Mouse (Mus musculus) thymus, postnatal 14 days (tissue): ENCODE data around the gene Cdc42se1.
"Not testable (repeated sequence)": the region's sequence is repeated elsewhere in the genome, so short reads cannot be mapped to it uniquely, and the experiment has no call there.

Source experiments
- DNase-seq: peaks from one replicate; pipeline ENCODE4 v3.0.0; 2021

Cdc42se1 gene

GRCm38 (mm10) chr3:95228148-95228893, at the start of gene Cdc42se1:
Gene Cdc42se1, plus strand, starts transcription at chr3:95228732.
- peak; percentile 96 for DNase-seq

- no peak for DNase-seq
Observed at GRCm38 (mm10) chr3:95178948-95179347, 49.6 kb upstream of the Cdc42se1 start.

- DNase-seq = no peak
Observed at GRCm38 (mm10) chr3:95179890-95180289, 48.6 kb upstream of the Cdc42se1 start.

DNA sequence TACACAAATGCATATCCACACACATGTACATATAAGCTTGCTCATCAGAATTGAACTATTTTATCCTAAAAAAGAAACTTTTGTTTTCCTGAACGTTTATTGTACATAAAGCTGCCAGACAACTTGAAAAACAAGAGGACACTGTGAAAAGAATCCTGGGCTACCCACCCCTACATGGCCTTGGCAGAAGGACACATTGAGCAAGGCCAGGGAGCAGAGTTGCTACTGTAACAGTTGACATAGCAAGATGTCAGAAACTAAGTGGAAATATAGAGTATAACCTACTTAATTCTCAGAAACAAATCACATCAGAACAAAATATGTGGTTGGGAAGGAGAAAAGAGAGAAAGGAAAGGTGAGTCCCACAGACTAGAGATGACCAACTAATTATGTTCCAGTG, 46.7 kb upstream of the Cdc42se1 start:
- DNase-seq = no peak

GRCm38 (mm10) chr3:95184796-95185577, 43.5 kb upstream of the Cdc42se1 start:
- no peak for DNase-seq

DNA sequence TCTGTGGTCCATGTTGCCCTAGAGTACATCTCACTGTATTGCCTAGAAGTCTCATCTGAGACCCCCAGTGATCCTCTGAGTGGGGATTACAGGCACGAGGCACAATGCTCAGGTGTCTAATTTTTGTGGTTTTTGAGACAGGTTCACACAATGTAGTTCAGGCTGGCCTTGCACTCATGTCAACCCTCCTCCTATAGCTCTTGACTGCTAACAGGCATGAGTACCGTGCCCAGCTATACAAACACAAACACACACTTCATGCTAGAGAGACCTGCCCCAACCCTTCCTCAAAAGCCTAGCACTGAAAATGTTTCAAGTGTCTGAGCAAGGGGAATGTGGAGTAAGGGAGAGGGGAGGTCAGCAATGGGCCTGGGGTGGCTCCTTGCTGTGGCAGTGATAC, 42.4 kb upstream of the Cdc42se1 start:
- no peak for DNase-seq

DNA sequence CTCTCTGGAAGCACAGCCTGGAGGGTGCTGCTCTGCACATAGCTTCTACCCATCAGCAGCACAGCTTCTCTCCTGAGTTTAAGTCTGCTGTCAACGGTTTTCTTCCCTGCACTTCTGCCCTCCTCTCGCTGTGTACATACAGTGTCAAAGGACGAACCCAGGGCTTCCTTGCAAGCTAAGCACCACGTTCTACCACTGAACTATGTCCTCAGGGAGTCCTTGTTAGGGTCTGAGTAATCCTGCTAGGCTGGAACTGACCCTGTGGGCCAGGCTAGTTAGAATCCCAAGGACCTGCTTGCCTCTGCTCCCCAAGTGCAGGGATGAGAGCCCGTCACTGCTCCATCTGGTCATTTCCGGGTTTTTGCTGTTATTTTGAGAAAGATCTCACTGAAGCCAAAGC, 41.6 kb upstream of the Cdc42se1 start:
- DNase-seq = no peak

- DNase-seq = no peak
Observed at GRCm38 (mm10) chr3:95194721-95195135, 33.8 kb upstream of the Cdc42se1 start.

DNA sequence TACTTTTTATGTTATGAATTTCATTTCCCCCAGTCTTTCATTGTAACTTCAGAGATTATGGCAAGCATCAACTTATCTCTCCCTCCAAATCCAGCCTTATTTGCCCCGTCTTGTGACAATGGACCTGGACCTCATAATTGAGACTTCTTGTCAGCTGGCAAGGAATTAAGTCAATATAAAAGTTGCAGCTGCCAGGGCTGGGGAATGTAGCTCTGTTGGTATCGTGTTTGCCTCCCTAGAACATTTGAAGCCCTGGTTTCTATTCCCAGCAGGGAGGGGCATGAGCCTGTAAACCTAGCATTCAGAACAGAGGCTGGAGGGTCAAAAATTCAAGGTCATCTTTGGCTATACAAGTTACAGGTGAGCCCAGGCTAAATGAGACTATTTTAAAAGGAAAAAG, 32.8 kb upstream of the Cdc42se1 start:
- no peak for DNase-seq

DNA sequence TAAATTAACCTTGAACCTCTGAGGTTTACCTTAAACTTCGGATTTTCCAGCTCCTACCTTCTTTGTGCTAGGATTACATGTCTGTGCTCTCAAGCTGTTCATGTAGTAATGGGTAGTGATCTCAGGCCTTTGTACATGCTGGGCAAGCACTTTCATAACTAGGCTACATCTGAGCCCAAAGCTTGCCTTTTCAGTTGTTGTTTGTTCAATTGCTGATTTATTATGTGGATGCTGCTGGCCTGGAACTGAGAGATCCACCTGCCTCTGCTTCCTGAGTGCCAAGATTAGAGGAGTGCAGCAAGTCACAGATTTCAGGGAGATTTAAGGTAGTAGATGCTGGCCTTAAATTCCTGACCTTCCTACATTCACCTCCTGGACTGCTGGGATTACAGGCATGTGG, 29.4 kb upstream of the Cdc42se1 start:
- DNase-seq = no peak

GRCm38 (mm10) chr3:95200132-95200531, 28.4 kb upstream of the Cdc42se1 start:
- DNase-seq = no peak

DNA sequence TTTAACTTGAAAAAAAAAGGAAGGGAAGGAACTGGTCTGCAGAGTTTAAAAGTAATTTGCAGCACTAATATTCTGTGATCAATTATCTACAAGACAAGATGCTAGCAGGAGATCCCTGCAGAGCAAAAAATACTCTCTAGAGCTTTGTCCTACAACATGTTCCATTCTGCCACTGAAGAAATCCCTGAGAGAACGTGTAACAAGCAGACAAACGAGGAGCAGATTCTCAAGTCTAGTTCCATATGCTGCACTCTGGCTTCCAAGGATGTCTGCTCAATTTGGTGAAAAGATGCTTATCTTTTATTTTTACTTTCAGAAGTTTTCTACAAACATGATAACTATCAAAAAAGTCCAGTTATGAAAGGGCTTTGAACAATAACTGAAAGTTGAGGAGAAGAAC, 28.0 kb upstream of the Cdc42se1 start:
- no peak for DNase-seq

- no peak for DNase-seq
Observed at GRCm38 (mm10) chr3:95203880-95204279, 24.7 kb upstream of the Cdc42se1 start.

DNA sequence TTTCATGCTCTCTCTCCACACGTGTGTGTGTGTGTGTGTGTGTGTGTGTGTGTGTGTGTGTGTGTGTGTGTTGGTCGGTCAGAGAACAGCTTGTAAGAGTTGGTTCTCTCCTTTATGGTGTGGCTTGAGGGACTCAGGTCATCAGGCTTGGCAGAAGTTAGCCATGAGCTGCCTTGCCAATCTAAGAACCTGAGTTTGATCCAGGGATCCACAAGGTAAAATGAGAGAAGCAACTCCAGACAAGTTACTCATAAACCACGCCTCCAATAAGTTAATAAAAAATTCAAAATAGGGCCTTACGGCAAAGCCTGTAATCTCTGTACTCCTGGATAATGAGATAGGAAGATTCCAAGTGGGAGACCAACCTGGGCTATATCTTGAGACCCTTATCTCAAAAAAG, 20.2 kb upstream of the Cdc42se1 start:
- no peak for DNase-seq

DNA sequence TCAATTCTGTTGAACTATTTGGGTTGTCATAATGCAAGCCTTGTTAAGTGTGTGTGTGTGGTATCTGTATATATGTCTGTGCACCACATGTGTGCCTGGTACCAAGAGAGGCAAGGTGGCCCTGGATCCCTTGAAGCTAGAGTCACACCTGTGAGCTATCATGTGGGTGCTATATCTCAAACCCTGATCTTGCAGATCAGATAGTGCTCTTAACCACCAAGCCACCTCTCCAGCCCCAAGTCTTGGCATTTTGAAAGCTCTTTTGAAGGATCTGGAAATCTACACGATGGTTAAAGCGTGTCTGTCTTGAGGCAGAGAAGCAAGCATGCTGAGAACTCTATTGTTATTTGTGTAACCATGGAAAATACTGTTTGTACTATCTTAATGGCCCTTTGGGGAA, 17.9 kb upstream of the Cdc42se1 start:
- DNase-seq = peak; percentile 68

DNA sequence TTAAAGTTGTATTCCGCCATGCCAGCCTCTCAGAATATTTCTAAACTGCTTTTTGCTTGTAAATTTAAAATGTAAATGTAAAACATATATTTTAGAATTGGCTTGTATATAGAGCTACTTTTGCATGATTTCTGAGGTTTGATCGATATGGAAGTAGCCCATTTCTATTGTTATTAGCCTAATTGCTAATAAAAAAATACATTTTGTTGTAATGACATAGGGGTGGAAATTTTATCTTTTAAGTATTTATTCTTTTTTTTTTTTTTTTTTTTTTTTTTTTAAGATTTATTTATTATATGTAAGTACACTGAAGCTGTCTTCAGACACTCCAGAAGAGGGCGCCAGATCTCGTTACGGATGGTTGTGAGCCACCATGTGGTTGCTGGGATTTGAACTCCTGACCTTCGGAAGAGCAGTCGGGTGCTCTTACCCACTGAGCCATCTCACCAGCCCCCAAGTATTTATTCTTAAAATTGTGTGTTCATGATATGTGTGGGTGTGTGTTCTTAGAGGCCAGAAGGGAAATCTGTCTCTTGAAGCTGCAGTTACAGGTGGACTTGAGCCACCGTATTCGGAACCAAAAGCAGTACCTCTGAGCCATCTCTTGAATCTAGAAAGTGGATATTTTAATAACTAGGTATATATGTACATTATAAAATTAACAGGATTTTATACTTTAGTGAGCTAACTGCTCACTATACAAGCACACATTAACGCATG, 15.5 kb upstream of the Cdc42se1 start:
- not testable (repeated sequence) for DNase-seq

GRCm38 (mm10) chr3:95213609-95213975, 14.9 kb upstream of the Cdc42se1 start:
- no peak for DNase-seq

DNA sequence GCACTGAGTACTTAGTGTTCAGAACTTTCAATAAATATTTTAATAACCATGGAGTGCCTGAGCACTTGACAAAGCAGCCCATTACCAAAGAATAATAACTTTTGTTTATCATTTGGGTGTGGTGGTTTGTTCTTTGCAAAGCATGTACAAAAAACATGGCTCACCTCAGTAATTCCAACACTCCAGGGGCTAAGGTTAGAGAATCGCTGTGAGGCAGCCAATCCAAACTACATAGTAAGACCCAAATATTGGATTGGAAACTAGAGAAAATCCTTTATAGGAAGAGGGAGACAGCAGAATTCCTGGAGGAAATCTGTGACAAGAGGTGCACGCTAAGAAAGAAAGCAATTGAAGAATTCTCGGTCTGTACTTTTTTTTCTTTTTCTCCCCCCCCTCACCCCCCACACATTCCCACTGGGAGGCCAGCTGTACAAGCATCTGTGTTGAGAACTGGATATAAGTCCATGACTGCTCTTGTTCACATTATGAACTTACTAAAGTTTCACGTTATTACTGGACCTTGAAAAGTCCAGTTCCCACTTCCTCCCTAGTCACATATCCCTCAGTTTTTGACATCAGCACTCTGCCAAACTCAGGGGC, 11.8 kb upstream of the Cdc42se1 start:
- DNase-seq = no peak

DNA sequence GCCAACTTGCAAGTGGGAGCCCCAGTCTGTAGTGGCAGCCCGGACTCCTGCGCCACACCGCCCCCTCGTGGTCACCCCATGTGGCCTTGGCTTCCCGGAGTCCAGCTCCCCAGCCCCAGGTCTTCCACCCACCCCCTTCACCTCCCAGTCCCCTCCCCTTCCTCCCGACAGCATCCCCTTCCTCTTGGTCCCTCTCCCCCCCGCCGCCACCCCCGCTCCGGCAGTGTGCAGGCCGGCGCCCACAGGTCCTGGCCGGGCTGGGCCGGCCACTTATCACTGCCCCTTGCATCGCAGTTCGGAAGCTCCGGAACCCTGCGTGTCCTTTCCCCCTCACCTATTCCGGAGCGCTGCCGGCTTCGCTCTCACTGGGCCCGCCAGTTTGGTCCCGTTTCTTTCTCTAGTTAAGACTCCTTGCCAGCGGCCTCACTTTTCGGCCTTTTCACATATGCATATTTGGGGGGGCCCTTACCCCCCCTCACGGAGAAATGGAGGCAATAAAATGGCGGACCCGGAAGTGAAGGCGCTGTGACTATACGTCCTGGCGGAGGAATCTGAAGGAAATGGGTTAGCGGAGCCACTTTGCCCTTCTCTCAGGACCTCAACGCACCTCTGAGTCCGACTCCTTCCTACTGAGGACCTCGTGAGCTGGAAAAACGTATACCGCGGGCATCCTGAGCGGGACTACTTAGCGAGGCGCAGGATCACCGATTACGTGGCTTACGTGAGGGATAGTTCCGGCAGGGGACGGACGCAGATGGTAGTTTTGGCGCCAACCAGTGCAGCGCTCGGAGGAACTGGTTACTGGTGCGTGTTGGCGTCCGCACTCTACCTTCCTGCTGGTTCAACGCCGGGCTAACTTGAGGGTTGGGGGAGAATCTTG, 11.0 kb upstream of the Cdc42se1 start, which contains the start of gene Gabpb2:
TSS of gene Gabpb2 (minus strand) at position 662 of the 880 bp plus-strand sequence.
- DNase-seq = peak; percentile 99

GRCm38 (mm10) chr3:95218466-95219137, 9.9 kb upstream of the Cdc42se1 start:
- DNase-seq = peak; percentile 34

GRCm38 (mm10) chr3:95223041-95223440, 5.5 kb upstream of the Cdc42se1 start:
- no peak for DNase-seq

DNA sequence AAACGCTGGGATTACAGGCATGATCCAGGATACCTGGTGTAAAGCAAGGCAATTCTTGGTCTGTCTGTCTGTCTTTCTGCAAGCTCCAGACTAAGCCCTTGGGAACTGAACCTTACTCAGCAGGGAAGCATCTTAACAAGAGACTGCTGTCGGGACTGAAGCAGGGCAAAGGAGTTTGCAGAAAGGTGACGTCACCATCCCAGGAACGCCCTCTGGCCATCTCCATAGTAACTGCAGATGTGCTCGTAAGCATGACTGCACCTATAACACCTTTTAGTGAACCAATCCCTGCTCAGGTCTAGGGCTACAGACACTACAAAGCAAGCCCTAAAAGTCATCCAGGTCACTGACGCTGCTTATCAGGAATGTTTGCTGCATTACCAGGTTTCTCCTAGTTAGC, 4.2 kb upstream of the Cdc42se1 start:
- no peak for DNase-seq
